Mouse (Mus musculus) erythroblast, embryonic 14.5 days (primary cell): ENCODE data around the gene Mtnr1a. TPM values are rescaled to one million over a fixed set of nuclear protein-coding genes. Genes with fewer than 3 reads are reported as not detected.

Experiments
- H3K27me3 ChIP-seq: 2 replicates; pipeline ENCODE4 v1.6.1; 2012; ENCODE audit warnings: inconsistent platforms; ENCODE audit not compliant: control insufficient read depth
- H3K36me3 ChIP-seq: 2 replicates; pipeline ENCODE4 v1.6.1; 2012; ENCODE audit warnings: mild to moderate bottlenecking, inconsistent platforms; ENCODE audit not compliant: control insufficient read depth
- H3K4me1 ChIP-seq: 2 replicates; pipeline ENCODE4 v1.6.1; 2012; ENCODE audit warnings: inconsistent platforms; ENCODE audit not compliant: control insufficient read depth
- H3K4me3 ChIP-seq: replicated peaks from 2 replicates; pipeline ENCODE3; 2012; ENCODE audit warnings: moderate library complexity, mild to moderate bottlenecking, inconsistent platforms
- H3K9me3 ChIP-seq: 2 replicates; pipeline ENCODE4 v1.6.1; 2012; ENCODE audit warnings: low read length, inconsistent platforms, mixed read lengths; ENCODE audit not compliant: control insufficient read depth
- GATA1 ChIP-seq: IDR thresholded peaks from 2 replicates; pipeline ENCODE4 v1.6.1; 2012; ENCODE audit warnings: low read length, inconsistent platforms, mixed read lengths
- TAL1 ChIP-seq: IDR thresholded peaks from 3 replicates; pipeline ENCODE4 v1.6.1; 2012; ENCODE audit warnings: low read length, inconsistent platforms, mixed read lengths
- polyA plus RNA-seq: library from polyadenylated mRNA; stranded (reverse); fragments of >175 nt; gene quantifications from 2 replicates; pipeline ENCODE4 v1.2.3, GENCODE M21; 2012

The Mtnr1a gene
- polyA plus RNA-seq, 1 experiment = not detected

DNA sequence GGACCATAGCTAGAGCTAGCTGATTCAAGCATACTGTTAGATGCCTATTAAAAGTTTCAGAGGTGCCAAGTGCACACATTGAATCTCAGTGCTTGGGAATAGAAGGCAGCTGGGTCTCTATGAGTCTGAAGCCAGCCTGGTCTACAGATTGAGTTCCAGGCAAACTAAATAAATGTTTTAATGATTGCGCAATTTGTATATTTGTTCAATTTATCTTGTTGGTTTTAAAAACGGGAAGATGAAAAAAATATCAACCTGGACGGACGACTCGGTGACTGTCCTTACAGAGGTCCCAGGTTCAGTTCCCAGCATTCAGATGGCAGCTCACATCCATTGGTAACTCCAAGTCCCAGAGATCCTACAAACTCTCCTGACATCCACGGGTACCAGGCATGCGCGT lies 2.0 kb downstream of the Mtnr1a start:
- TF ChIP-seq TAL1 (no peak), GATA1 (no peak)
- Histone ChIP-seq H3K27me3 (no peaks in the 10 kb centered on the region), H3K4me1 (no peaks in the 10 kb centered on the region), H3K9me3 (no peaks in the 10 kb centered on the region), H3K4me3 (no peak overlapping the region), H3K36me3 (no peaks in the 10 kb centered on the region)

DNA sequence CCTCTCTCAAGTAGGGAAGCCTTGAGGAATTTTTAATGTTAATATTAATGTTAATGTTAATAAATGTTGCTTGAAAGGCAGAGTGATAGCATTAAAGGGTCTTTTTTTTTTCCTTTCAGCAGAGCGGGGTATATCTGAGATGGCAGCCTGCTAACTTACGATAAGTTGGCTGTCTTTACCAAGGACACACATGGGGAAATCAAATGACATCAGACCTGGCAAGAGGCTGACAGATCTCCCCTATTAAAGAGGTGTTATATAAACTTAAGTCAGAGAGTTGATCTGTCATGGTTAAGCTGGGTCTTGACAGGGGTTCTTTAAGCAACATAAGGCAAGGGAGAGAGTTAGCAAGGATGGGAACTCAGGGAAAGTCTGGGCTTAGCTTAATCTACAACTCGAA lies 11.9 kb downstream of the Mtnr1a start:
- no peak overlapping the region for H3K4me3 ChIP-seq
- H3K36me3 ChIP-seq = no peaks in the 10 kb centered on the region
- H3K4me1 ChIP-seq = no peaks in the 10 kb centered on the region
- no peaks in the 10 kb centered on the region for H3K27me3 ChIP-seq
- peaks cover 6% of the 10 kb centered on the region for H3K9me3 ChIP-seq
- TF ChIP-seq GATA1 (no peak), TAL1 (no peak)

DNA sequence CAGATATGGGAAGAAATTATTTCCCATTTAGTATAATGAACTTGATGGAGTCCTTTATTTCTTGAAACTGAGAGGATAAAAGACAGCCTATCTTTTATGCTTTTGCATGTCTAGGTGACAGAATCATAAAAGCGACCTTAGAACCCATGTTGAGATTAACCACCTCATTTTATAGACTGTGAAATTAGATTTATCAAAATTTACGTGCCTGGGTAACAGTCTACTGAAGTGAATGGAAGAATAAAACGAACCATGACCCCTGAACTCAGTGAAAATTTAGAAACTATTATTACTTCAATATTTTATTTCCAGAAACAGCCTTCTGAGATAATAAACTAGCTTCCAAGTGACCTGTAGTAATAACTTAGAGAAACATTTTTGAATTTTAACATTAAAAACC lies 24.7 kb downstream of the Mtnr1a start:
- Histone ChIP-seq H3K36me3 (no peaks in the 10 kb centered on the region), H3K9me3 (no peaks in the 10 kb centered on the region), H3K4me1 (no peaks in the 10 kb centered on the region), H3K27me3 (no peaks in the 10 kb centered on the region), H3K4me3 (no peak overlapping the region)
- TF ChIP-seq TAL1 = no peak
- TF ChIP-seq GATA1 = no peak

DNA sequence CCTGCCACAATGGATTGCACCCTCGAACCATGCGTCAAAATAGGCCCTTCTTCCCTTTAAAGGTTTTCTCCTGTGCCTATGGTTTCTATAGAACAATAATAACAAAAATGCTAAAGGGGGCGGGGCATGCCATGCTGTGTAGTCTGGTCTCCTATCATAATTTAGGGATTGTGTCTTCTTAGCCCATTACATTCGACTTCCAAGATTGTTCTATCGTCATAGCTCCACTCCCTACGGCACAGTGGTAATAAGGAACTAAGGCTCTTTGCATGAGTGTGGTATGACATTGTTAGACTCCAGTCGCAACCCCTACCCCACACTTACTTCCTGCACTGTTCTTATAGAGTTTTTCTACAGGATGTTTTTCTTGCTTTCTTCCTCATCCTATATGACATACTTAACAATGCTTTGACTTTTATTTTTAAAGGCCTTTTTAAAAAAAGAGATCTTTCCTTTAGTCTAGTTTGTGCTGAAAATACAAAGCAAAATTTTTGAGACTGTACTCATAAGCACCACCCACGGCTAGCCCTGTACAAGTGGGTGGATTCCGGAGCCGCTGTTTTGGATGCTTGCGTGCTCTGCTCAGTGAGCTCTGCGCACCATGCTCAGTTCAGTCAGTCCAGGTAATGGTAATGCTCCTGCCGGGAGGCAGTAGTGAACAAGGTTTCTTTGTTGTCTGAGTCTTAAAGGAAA lies 40.6 kb downstream of the Mtnr1a start:
- no peak overlapping the region for H3K4me3 ChIP-seq
- H3K4me1 ChIP-seq = no peaks in the 10 kb centered on the region
- TF ChIP-seq TAL1 (no peak), GATA1 (no peak)
- H3K9me3 ChIP-seq = peaks cover 3% of the 10 kb centered on the region; the same call in 1 of the 2 replicates
- H3K27me3 ChIP-seq = peaks cover 11% of the 10 kb centered on the region
- H3K36me3 ChIP-seq = no peaks in the 10 kb centered on the region

DNA sequence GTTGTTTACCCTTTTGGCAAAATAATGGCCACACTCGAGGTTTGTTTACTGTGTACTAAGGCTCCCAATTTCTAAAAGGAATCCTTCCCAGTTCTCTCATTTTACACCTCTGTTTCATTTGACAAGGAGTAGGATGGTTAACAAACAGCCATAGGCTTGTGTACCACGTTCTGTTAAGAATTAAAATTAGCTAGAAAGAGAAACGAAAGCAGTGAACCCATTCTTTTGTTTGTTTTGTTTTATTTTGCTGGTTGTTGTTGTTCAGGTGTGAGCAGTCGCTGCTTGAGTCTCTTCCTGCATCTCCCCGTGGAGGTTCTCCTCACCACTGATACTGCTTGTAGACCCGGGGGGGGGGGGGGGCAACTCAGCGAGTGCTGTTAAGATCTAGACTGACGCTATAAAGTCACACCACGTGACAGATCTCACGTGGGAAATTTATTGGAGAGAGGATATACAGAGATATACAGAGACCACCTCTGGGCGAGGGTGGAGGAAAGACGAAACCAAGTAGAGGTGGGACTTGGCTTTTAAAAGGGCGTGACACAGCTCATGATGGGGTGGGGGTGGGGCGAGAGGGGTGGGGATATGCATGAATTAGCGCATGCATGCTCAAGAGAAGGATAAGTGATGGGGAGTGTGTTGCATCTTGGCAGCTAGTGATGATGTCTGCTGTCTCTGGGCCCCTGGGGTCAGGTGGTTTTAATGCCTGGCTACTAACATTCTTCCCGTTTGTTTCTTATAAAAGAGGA lies 41.3 kb downstream of the Mtnr1a start:
- H3K4me3 ChIP-seq = no peak overlapping the region
- H3K27me3 ChIP-seq = peaks cover 11% of the 10 kb centered on the region
- TF ChIP-seq TAL1 = no peak
- TF ChIP-seq GATA1 = no peak
- no peaks in the 10 kb centered on the region for H3K36me3 ChIP-seq
- no peaks in the 10 kb centered on the region for H3K4me1 ChIP-seq
- peaks cover 3% of the 10 kb centered on the region; the same call in 1 of the 2 replicates for H3K9me3 ChIP-seq

DNA sequence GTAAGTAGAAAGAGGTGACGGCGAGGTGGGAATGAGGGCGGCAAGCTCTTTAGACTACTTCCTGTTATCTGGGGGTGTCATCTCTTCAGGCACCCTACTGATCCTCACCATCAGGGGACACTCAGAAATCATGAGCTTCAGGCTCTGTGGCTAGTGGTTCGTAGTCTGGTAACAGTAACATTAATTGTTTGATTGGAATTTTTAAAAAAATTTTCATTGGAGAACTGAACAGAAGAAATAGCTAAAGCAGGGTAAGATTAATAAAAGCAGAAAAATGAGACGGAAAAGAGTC lies 41.8 kb downstream of the Mtnr1a start:
- H3K4me3 ChIP-seq = no peak overlapping the region
- no peaks in the 10 kb centered on the region for H3K36me3 ChIP-seq
- H3K27me3 ChIP-seq = peaks cover 11% of the 10 kb centered on the region
- TF ChIP-seq GATA1 (no peak), TAL1 (no peak)
- peaks cover 3% of the 10 kb centered on the region; the same call in 1 of the 2 replicates for H3K9me3 ChIP-seq
- H3K4me1 ChIP-seq = no peaks in the 10 kb centered on the region

DNA sequence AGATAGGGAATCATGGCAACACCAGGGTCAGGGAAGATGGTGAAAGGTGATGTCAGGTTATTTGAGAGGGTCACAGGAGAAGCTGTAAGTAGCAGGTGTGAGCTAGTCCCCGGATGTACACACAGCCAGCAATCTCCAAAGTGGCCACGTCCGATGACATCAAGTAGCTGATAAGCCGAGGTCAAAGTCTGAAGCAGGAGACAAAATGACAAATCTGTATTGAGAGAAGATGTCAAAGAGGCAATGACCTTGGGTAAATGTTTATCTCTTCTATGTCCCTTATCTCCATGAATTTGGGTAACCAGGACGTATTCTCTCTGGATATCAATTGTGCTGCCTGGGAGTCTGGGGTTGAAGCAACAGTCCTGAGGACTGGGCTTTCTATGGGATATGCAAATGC lies 42.9 kb downstream of the Mtnr1a start:
- no peak overlapping the region for H3K4me3 ChIP-seq
- no peak for TF ChIP-seq GATA1
- TF ChIP-seq TAL1 = no peak

DNA sequence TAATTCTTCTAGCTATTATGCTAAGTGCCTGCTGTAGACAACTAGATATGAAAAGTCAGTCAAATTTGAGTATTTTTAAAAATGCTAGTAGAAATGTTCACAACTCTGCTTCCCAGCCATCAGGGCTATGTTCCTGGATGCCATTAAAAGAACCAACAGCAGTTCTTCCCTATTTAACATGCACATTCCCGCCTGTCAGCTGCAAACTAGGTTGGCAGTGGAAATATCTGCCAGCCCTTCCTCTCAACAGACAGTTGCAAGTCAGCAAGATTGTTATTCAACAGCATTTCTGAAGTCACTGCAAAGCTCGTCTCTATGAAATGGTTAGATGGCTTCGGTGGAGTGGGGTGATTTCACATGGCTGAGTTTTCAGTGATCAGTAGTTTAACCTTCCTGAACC lies 48.7 kb downstream of the Mtnr1a start:
- Histone ChIP-seq H3K4me1 (no peaks in the 10 kb centered on the region), H3K9me3 (peaks cover 10% of the 10 kb centered on the region), H3K4me3 (no peak overlapping the region), H3K27me3 (no peaks in the 10 kb centered on the region), H3K36me3 (no peaks in the 10 kb centered on the region)
- TF ChIP-seq GATA1 = no peak
- no peak for TF ChIP-seq TAL1

More for the DNA sequence above, 42.9 kb downstream of the Mtnr1a start:
- Histone ChIP-seq H3K4me1 (no peaks in the 10 kb centered on the region), H3K27me3 (peaks cover 11% of the 10 kb centered on the region), H3K9me3 (peaks cover 5% of the 10 kb centered on the region; the same call in 1 of the 2 replicates), H3K36me3 (no peaks in the 10 kb centered on the region)

DNA sequence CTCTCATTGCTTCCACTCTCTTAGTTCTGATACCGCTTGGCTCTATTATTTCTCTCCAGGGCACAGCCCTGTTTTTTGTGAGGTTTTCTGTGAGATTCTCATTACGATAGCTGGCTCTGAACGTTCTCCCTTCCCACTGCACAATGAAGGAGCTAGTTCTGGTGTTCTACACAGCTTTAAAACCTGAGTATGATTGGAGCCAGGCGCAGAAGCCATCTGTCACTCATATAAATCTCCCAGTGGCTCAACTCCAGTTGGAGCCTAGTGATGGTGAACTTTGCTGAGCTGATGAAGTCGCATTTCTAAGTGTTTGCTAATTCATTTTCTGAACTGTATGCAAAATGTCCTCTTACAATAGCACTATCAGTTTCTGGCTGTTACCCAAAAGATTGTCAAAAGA lies 56.7 kb downstream of the Mtnr1a start:
- Histone ChIP-seq H3K4me1 (no peaks in the 10 kb centered on the region), H3K27me3 (no peaks in the 10 kb centered on the region), H3K9me3 (0 out of 2 replicates have a peak, but pooled peaks cover 3% of the 10 kb centered on the region), H3K36me3 (no peaks in the 10 kb centered on the region), H3K4me3 (no peak overlapping the region)
- no peak for TF ChIP-seq GATA1
- TF ChIP-seq TAL1 = no peak

Other genes starting within 250 kb of the Mtnr1a start
- under 0.01 TPM in 2 replicates for gene Fat1, start 133.7 kb upstream of the Mtnr1a start, polyA plus RNA-seq
- 0.02 TPM in 1 of 2 replicates, not detected in the other for gene F11, start 192.9 kb downstream of the Mtnr1a start, polyA plus RNA-seq
- not detected in 2 replicates for gene Klkb1, start 225.7 kb downstream of the Mtnr1a start, polyA plus RNA-seq
- gene Gm45753, start 239.3 kb downstream of the Mtnr1a start, polyA plus RNA-seq = not detected in 2 replicates